Mouse (Mus musculus): ENCODE measurements at regions not wholly inside any gene's neighbourhood (a gene's known extent, or its start where the extent isn't known, plus 50 kb on each side); places are given as distances from the start of the nearest gene placed in this dataset.

GRCm38 (mm10) chr12:35395211-35395610 is 139.6 kb downstream of the Ahr start:
- TF ChIP-seq POLR2AphosphoS5 (IDR thresholded peaks at IDR 0.05; ENCODE audit: borderline replicate concordance, low read depth, low read length) (no peak), CTCF (IDR thresholded peaks at IDR 0.05 in 2 of 3, conservative IDR thresholded peaks at IDR 0.05 in 1 of 3; ENCODE audit: control insufficient read depth in 1 of 3, insufficient read depth in 1 of 3, low read depth in 2 of 3, low read length in 3 of 3, poor library complexity in 1 of 3, severe bottlenecking in 1 of 3) (no peak), EP300 (IDR thresholded peaks at IDR 0.05; ENCODE audit: low read depth in 1 of 2, low read length in 2 of 2) (no peak)
